Mouse (Mus musculus): Measurements from ENCODE around the gene Znfx1.

GRCm38 (mm10) chr2:167059960-167060359 is 2.9 kb downstream of the Znfx1 start:
- no peak for TF ChIP-seq CTCF (IDR thresholded peaks at IDR 0.05; ENCODE audit: low read depth)
- TF ChIP-seq EP300 (IDR thresholded peaks at IDR 0.05; ENCODE audit: low read depth), result no peak
